In genomic region chr4:148164002-148164439, GRCm38 (mm10) we compare ENCODE assay signal across 8 mouse cellular contexts. TPM values are rescaled to one million over a fixed set of nuclear protein-coding genes. Genes with fewer than 3 reads are reported as not detected.
A peak's percentile ranks its signal among the peaks of the same experiment; 100 is the strongest.
DNase-seq lines count a peak whose midpoint lies in the region; ATAC-seq and TF ChIP-seq lines count a peak whose summit lies in the region.

No protein-coding gene starts in this region.

- DNase-seq in CH12.LX (ENCODE audit: extremely low read depth): peak; percentile 37
- DNase-seq in cerebellum, adult 18-20 months: peak; percentile 67 to 68
- peak; percentile 70 for DNase-seq in forelimb bud, embryonic 11.5 days (ENCODE audit: low read depth, low spot score)
- peak; percentile 77 for DNase-seq in heart, postnatal 4 days
- DNase-seq in layer of hippocampus, adult 8-10 months (ENCODE audit: low spot score in 2 of 2): peak; percentile 81 to 82
- DNase-seq in lung, embryonic 14.5 days: peak; percentile 78
- peak; percentile 77 for DNase-seq in thymus, adult 2 months

- H3K4me1 ChIP-seq in CH12.LX (ENCODE audit: control insufficient read depth in 1 of 2, insufficient read depth in 2 of 2): peaks cover 2 to 10% of the 10 kb centered on the region in 2 experiments; a peak in 3 of 4 replicates
- no peaks in the 10 kb centered on the region for H3K4me1 ChIP-seq in lung, embryonic 14.5 days (ENCODE audit: insufficient read depth)
- peaks cover 9% of the 10 kb centered on the region for H3K4me1 ChIP-seq in thymus, adult 2 months (replicated peaks; ENCODE audit: control insufficient read depth, insufficient read depth, low read length)

- no peaks in the 10 kb centered on the region for H3K79me2 ChIP-seq in CH12.LX (replicated peaks; ENCODE audit: control insufficient read depth, extremely low read depth, insufficient read depth, poor library complexity, severe bottlenecking)

- TF ChIP-seq RAD21 in CH12.LX (IDR thresholded peaks at IDR 0.05; ENCODE audit: low read depth, low read length): peak; percentile 68

- TF ChIP-seq CTCF in CH12.LX (conservative IDR thresholded peaks at IDR 0.05 in 1 of 2, IDR thresholded peaks at IDR 0.05 in 1 of 2; ENCODE audit: low read depth in 2 of 2, low read length in 2 of 2): peak in 1 of 2 experiments; percentile 91; a peak in 2 of 4 replicates
- TF ChIP-seq CTCF in lung, embryonic 14.5 days (IDR thresholded peaks at IDR 0.05; ENCODE audit: low read depth): peak; percentile 73
- TF ChIP-seq CTCF in thymus, adult 2 months (IDR thresholded peaks at IDR 0.05; ENCODE audit: borderline replicate concordance, control insufficient read depth, extremely low read depth, insufficient read depth, low read length, poor library complexity): peak; percentile 85

- dilution Hi-C loops in CH12.LX (cut with MboI; ENCODE audit: extremely low pct_ligation_motif_present, extremely low pct_unique_long_range_greater_than_20kb, low sequenced_read_pairs): no loop called here

- no peaks in the 10 kb centered on the region for H3K9me3 ChIP-seq in CH12.LX (replicated peaks; ENCODE audit: low read length)
- no peaks in the 10 kb centered on the region for H3K9me3 ChIP-seq in lung, embryonic 14.5 days (ENCODE audit: low read depth, low read length)

- in situ Hi-C loops in CH12.LX (cut with MboI; ENCODE audit: low pct_ligation_motif_present, low pct_unique_long_range_greater_than_20kb, low sequenced_read_pairs): loop anchor here (25.0 kb wide), 1 partner anchor 448 kb away; the partner anchor contains the start of gene Masp2

- H3K27ac ChIP-seq in CH12.LX (ENCODE audit: insufficient read depth, low read depth): no peak overlapping the region
- H3K27ac ChIP-seq in lung, embryonic 14.5 days (ENCODE audit: low read depth): no peak overlapping the region
- H3K27ac ChIP-seq in thymus, adult 2 months (ENCODE audit: control insufficient read depth, insufficient read depth, low read length): no peak overlapping the region

- H3K4me2 ChIP-seq in CH12.LX (ENCODE audit: insufficient read depth, low read depth, poor library complexity, severe bottlenecking): peak overlapping the region; percentile 82
- H3K4me2 ChIP-seq in lung, embryonic 14.5 days: peak overlapping the region; percentile 54

- peaks cover 71% of the 10 kb centered on the region for H3K27me3 ChIP-seq in CH12.LX (replicated peaks)
- H3K27me3 ChIP-seq in lung, embryonic 14.5 days (ENCODE audit: insufficient read depth, low read length): peaks cover 75% of the 10 kb centered on the region
- peaks cover 19% of the 10 kb centered on the region; the same call in 1 of the 2 replicates for H3K27me3 ChIP-seq in thymus, adult 2 months (ENCODE audit: control insufficient read depth, insufficient read depth, low read length)

- TF ChIP-seq POLR2A in CH12.LX (IDR thresholded peaks at IDR 0.05; ENCODE audit: low read depth, low read length): no peak
- no peak for TF ChIP-seq POLR2A in thymus, adult 2 months (IDR thresholded peaks at IDR 0.05; ENCODE audit: control insufficient read depth, extremely low read depth, insufficient read depth, low read length, poor library complexity)

- peak; percentile 22; the same call in 1 of the 2 replicates for ATAC-seq in lung, embryonic 14.5 days (ENCODE audit: insufficient read depth)
- ATAC-seq in neutrophil, adult 5-6 weeks (ENCODE audit: extremely low read depth, insufficient number of reproducible peaks, low FRiP score, poor library complexity, severe bottlenecking): peak; percentile 52

- no peak for TF ChIP-seq EP300 in CH12.LX (IDR thresholded peaks at IDR 0.05; ENCODE audit: low read length)

- peak overlapping the region; percentile 23; the same call in 1 of the 2 replicates for H3K9ac ChIP-seq in CH12.LX (ENCODE audit: insufficient read depth, low read depth)
- H3K9ac ChIP-seq in lung, embryonic 14.5 days: no peak overlapping the region

- peak overlapping the region in 1 of 3 experiments; percentile 33 for H3K4me3 ChIP-seq in CH12.LX (replicated peaks in 1 of 3; ENCODE audit: low read depth in 2 of 3, low read length in 2 of 3, poor library complexity in 1 of 3)
- H3K4me3 ChIP-seq in lung, embryonic 14.5 days (ENCODE audit: low read depth, low read length): peak overlapping the region; percentile 22
- peak overlapping the region; percentile 8; the same call in 1 of the 2 replicates for H3K4me3 ChIP-seq in thymus, adult 2 months (ENCODE audit: control insufficient read depth, insufficient read depth, low read length)

- H3K36me3 ChIP-seq in CH12.LX (replicated peaks in 1 of 2; ENCODE audit: control insufficient read depth in 1 of 2, insufficient read depth in 1 of 2, low read length in 1 of 2): no peaks in the 10 kb centered on the region
- no peaks in the 10 kb centered on the region for H3K36me3 ChIP-seq in lung, embryonic 14.5 days (ENCODE audit: insufficient read depth)
- H3K36me3 ChIP-seq in thymus, adult 2 months (ENCODE audit: control insufficient read depth, insufficient read depth, low read length): no peaks in the 10 kb centered on the region

- under 1% methylated on average over 29 of the region's 29 CpGs for WGBS in lung, embryonic 14.5 days
- WGBS in thymus, adult 2 months: 1% methylated on average over 29 of the region's 29 CpGs

TF ChIP-seq in CH12.LX, 34 proteins besides CTCF, POLR2A, EP300 and RAD21 (continues in another document):
- 0 out of 2 replicates have a peak, but pooled peaks have one; percentile 36 for TF ChIP-seq MAZ (IDR thresholded peaks at IDR 0.05; ENCODE audit: low read depth, low read length)
- peak; percentile 41 for TF ChIP-seq BHLHE40 (IDR thresholded peaks at IDR 0.05; ENCODE audit: low read depth, low read length)
- TF ChIP-seq NRF1 (IDR thresholded peaks at IDR 0.05; ENCODE audit: low read depth, low read length): peak; percentile 75
- no peak for TF ChIP-seq TBP (conservative IDR thresholded peaks at IDR 0.05; ENCODE audit: low read depth, low read length)
- 0 out of 2 replicates have a peak, but pooled peaks have one; percentile 28 for TF ChIP-seq MXI1 (IDR thresholded peaks at IDR 0.05; ENCODE audit: low read depth, low read length)
- TF ChIP-seq SMC3 (IDR thresholded peaks at IDR 0.05; ENCODE audit: low read depth, low read length): peak; percentile 83
- peak; percentile 40; the same call in 1 of the 2 replicates for TF ChIP-seq TCF12 (IDR thresholded peaks at IDR 0.05; ENCODE audit: low read depth, low read length)
- no peak for TF ChIP-seq ZKSCAN1 (IDR thresholded peaks at IDR 0.05; ENCODE audit: borderline replicate concordance, low read depth, low read length)
- TF ChIP-seq GABPA (IDR thresholded peaks at IDR 0.05; ENCODE audit: insufficient replicate concordance, low read depth, low read length): no peak
- peak; percentile 51; the same call in 1 of the 2 replicates for TF ChIP-seq ELF1 (IDR thresholded peaks at IDR 0.05; ENCODE audit: low read depth, low read length)
- TF ChIP-seq UBTF (IDR thresholded peaks at IDR 0.05; ENCODE audit: low read depth, low read length): peak; percentile 90
- peak; percentile 47; the same call in 1 of the 2 replicates for TF ChIP-seq IRF4 (IDR thresholded peaks at IDR 0.05; ENCODE audit: low read depth, low read length)
- peak; percentile 33; the same call in 1 of the 2 replicates for TF ChIP-seq MEF2A (IDR thresholded peaks at IDR 0.05; ENCODE audit: borderline replicate concordance, low read depth, low read length)

RNA-seq across cellular contexts. Expression of gene Fbxo2, which starts 3.6 kb away (rescaled TPM):
- total RNA-seq in CH12.LX (2012; rRNA removed) (4.2 and 5.9 TPM in 2 replicates), CH12.LX (2014; rRNA removed) (not detected in 2 replicates)
- polyA plus RNA-seq in CH12.LX (2012; ENCODE audit: insufficient read length, low read depth): 0.30 and 0.50 TPM in 2 replicates
- under 1 TPM in 1 of 2 experiments, not detected in 1; 0.27 TPM for total RNA-seq in heart, postnatal 4 days (2021)
- total RNA-seq in layer of hippocampus, adult 8-10 months (2022): 100 to 1,000 TPM; 112 to 133 (median 119) TPM
- polyA plus RNA-seq in lung, embryonic 14.5 days (2014; fragmentation: Nextera tagmentation; extraction: Ambion mirVana): 0.72 and 1.1 TPM in 2 replicates
- total RNA-seq in neutrophil, adult 5-6 weeks (2017): not detected in 2 replicates
- 0.66 and 1.5 TPM in 2 replicates for polyA plus RNA-seq in thymus, adult 2 months (2012; rRNA removed)

RNA-seq across cellular contexts. Expression of gene Fbxo44, which starts 3.7 kb away (rescaled TPM):
- 10.5 and 10.6 TPM in 2 replicates for total RNA-seq in CH12.LX (2012; rRNA removed)
- total RNA-seq in CH12.LX (2014; rRNA removed): 2.2 and 2.8 TPM in 2 replicates
- polyA plus RNA-seq in CH12.LX (2012; ENCODE audit: insufficient read length, low read depth): 2.1 and 2.3 TPM in 2 replicates
- total RNA-seq in heart, postnatal 4 days (2021): 10 to 100 TPM; 18.2 to 22.7 TPM
- total RNA-seq in layer of hippocampus, adult 8-10 months (2022): 100 to 1,000 TPM; 136 to 157 (median 147) TPM
- 9.3 and 11.0 TPM in 2 replicates for polyA plus RNA-seq in lung, embryonic 14.5 days (2014; fragmentation: Nextera tagmentation; extraction: Ambion mirVana)
- total RNA-seq in neutrophil, adult 5-6 weeks (2017): 0.93 and 1.8 TPM in 2 replicates
- 31.2 and 34.5 TPM in 2 replicates for polyA plus RNA-seq in thymus, adult 2 months (2012; rRNA removed)

RNA-seq across cellular contexts. Expression of gene Fbxo6, which starts 12.1 kb away (rescaled TPM):
- total RNA-seq in CH12.LX (2012; rRNA removed) (20.5 and 25.7 TPM in 2 replicates), CH12.LX (2014; rRNA removed) (24.1 and 32.5 TPM in 2 replicates)
- polyA plus RNA-seq in CH12.LX (2012; ENCODE audit: insufficient read length, low read depth): 17.6 and 20.8 TPM in 2 replicates
- total RNA-seq in heart, postnatal 4 days (2021): 10 to 100 TPM; 24.7 to 26.3 TPM
- 10 to 100 TPM; 29.4 to 34.0 (median 31.1) TPM for total RNA-seq in layer of hippocampus, adult 8-10 months (2022)
- 10.8 and 12.3 TPM in 2 replicates for polyA plus RNA-seq in lung, embryonic 14.5 days (2014; fragmentation: Nextera tagmentation; extraction: Ambion mirVana)
- total RNA-seq in neutrophil, adult 5-6 weeks (2017): 10.2 and 11.3 TPM in 2 replicates
- 41.8 and 50.9 TPM in 2 replicates for polyA plus RNA-seq in thymus, adult 2 months (2012; rRNA removed)

RNA-seq across cellular contexts. Expression of gene Draxin, which starts 33.5 kb away (rescaled TPM):
- 0.04 TPM in 1 of 2 replicates, not detected in the other for total RNA-seq in CH12.LX (2012; rRNA removed)
- total RNA-seq in CH12.LX (2014; rRNA removed): not detected in 2 replicates
- not detected in 2 replicates for polyA plus RNA-seq in CH12.LX (2012; ENCODE audit: insufficient read length, low read depth)
- not detected for total RNA-seq in heart, postnatal 4 days (2021)
- total RNA-seq in layer of hippocampus, adult 8-10 months (2022): under 1 TPM; 0.23 to 0.37 (median 0.26) TPM
- not detected in 2 replicates for polyA plus RNA-seq in lung, embryonic 14.5 days (2014; fragmentation: Nextera tagmentation; extraction: Ambion mirVana)
- 0.93 and 1.4 TPM in 2 replicates for total RNA-seq in neutrophil, adult 5-6 weeks (2017)
- 0.26 and 0.34 TPM in 2 replicates for polyA plus RNA-seq in thymus, adult 2 months (2012; rRNA removed)

RNA-seq across cellular contexts. Expression of gene Mad2l2, which starts 33.8 kb away (rescaled TPM):
- total RNA-seq in CH12.LX (2012; rRNA removed): 39.4 and 43.3 TPM in 2 replicates
- 21.0 and 23.1 TPM in 2 replicates for total RNA-seq in CH12.LX (2014; rRNA removed)
- polyA plus RNA-seq in CH12.LX (2012; ENCODE audit: insufficient read length, low read depth): 36.5 and 40.9 TPM in 2 replicates
- total RNA-seq in heart, postnatal 4 days (2021): 10 to 100 TPM; 17.9 to 19.9 TPM
- 10 to 100 TPM; 12.5 to 17.7 (median 15.6) TPM for total RNA-seq in layer of hippocampus, adult 8-10 months (2022)
- 60.2 and 61.1 TPM in 2 replicates for polyA plus RNA-seq in lung, embryonic 14.5 days (2014; fragmentation: Nextera tagmentation; extraction: Ambion mirVana)
- total RNA-seq in neutrophil, adult 5-6 weeks (2017): 8.7 and 12.2 TPM in 2 replicates
- polyA plus RNA-seq in thymus, adult 2 months (2012; rRNA removed): 32.9 and 37.7 TPM in 2 replicates

Comparison
In these comparisons a context has a peak if more than half of its experiments do, and no peak if none do; other contexts are left out.
1. RNA of gene Fbxo2, which starts 3.6 kb away (total RNA-seq): 112 to 133 TPM in layer of hippocampus, adult 8-10 months; 4.2 to 5.9 TPM in CH12.LX, 0.27 TPM in heart, postnatal 4 days and not detected in neutrophil, adult 5-6 weeks; every median in the first group is over 10 times any median in the second.
2. RNA of gene Fbxo44, which starts 3.7 kb away (total RNA-seq): 136 to 157 TPM in layer of hippocampus, adult 8-10 months; 18.2 to 22.7 TPM in heart, postnatal 4 days, 2.2 to 10.6 TPM in CH12.LX and 0.93 to 1.8 TPM in neutrophil, adult 5-6 weeks; every median in the first group is over 4 times any median in the second.
3. Peak in every context shown above with its lines, with median percentiles within 50 percentile points of each other: DNase-seq.